Mouse (Mus musculus) embryonic facial prominence, embryonic 12.5 days (tissue): ENCODE results near the gene Cbx8. TPM values are rescaled to one million over a fixed set of nuclear protein-coding genes. Genes with fewer than 3 reads are reported as not detected.

Experiments used
- ATAC-seq: fragments of 200-750 bp; cut with Nextera tagmentation; 2 replicates; pipeline ENCODE4 v1.8.0; 2017; ENCODE audit not compliant: insufficient number of reproducible peaks, insufficient read depth, low FRiP score, low TSS enrichment
- H3K27ac ChIP-seq: fragments of 300-500 bp; sonication (generic); 2 replicates; pipeline ENCODE4 v1.5.1; 2016; ENCODE audit warnings: mild to moderate bottlenecking
- H3K27me3 ChIP-seq: fragments of 300-500 bp; sonication (generic); 2 replicates; pipeline ENCODE4 v1.6.1; 2016; ENCODE audit warnings: mild to moderate bottlenecking, moderate library complexity
- H3K36me3 ChIP-seq: fragments of 300-500 bp; sonication (generic); 2 replicates; pipeline ENCODE4 v1.6.1; 2016; ENCODE audit warnings: mild to moderate bottlenecking
- H3K4me1 ChIP-seq: fragments of 300-500 bp; sonication (generic); 2 replicates; pipeline ENCODE4 v1.6.1; 2016
- H3K4me2 ChIP-seq: fragments of 300-500 bp; sonication (generic); replicated peaks from 2 replicates; pipeline ENCODE4 v1.6.1; 2016; ENCODE audit warnings: mild to moderate bottlenecking, moderate library complexity
- H3K4me3 ChIP-seq: fragments of 300-500 bp; sonication (generic); 2 replicates; pipeline ENCODE4 v1.5.1; 2016; ENCODE audit warnings: mild to moderate bottlenecking
- H3K9ac ChIP-seq: fragments of 300-500 bp; sonication (generic); 2 replicates; pipeline ENCODE4 v1.6.1; 2016; ENCODE audit warnings: mild to moderate bottlenecking, moderate library complexity
- H3K9me3 ChIP-seq: fragments of 300-500 bp; sonication (generic); 2 replicates; pipeline ENCODE4 v1.6.1; 2016; ENCODE audit warnings: mild to moderate bottlenecking, moderate library complexity
- WGBS: fragments of 180-500 bp; shearing (Covaris S2); methylation state at CpG from one replicate; pipeline ENCODE4 v1.1.7; 2016; 5-methylcytosine and 5-hydroxymethylcytosine counted together
- polyA plus RNA-seq: library from polyadenylated mRNA; unstranded; fragments of >200 nt; fragmentation: Nextera tagmentation; extraction: Ambion mirVana; gene quantifications from 2 replicates; pipeline ENCODE4 v1.2.1, GENCODE M21; 2016

Gene Cbx8
- polyA plus RNA-seq, 1 experiment from 2014 or later = 9.4 TPM

GRCm38 (mm10) chr11:119043761-119044550 lies 3.2 kb upstream of the Cbx8 start:
- peak overlapping the region; percentile 77; the same call in 1 of the 2 replicates for H3K27ac ChIP-seq

GRCm38 (mm10) chr11:119043273-119043540 lies 2.4 kb upstream of the Cbx8 start:
- peaks cover 79% of the 10 kb centered on the region for H3K27me3 ChIP-seq
- H3K36me3 ChIP-seq = peaks cover 8% of the 10 kb centered on the region
- no peak for ATAC-seq
- peaks cover 83% of the 10 kb centered on the region for H3K4me1 ChIP-seq
- H3K9ac ChIP-seq = no peak overlapping the region; the same call in 1 of the 2 replicates
- WGBS = 0% methylated on average over 4 of the region's 4 CpGs
- peak overlapping the region; percentile 77 for H3K27ac ChIP-seq
- no peaks in the 10 kb centered on the region for H3K9me3 ChIP-seq
- H3K4me2 ChIP-seq = peak overlapping the region; percentile 94
- H3K4me3 ChIP-seq = peak overlapping the region; percentile 26; the same call in 1 of the 2 replicates

More at GRCm38 (mm10) chr11:119043761-119044550, 3.2 kb upstream of the Cbx8 start:
- H3K4me2 ChIP-seq = peak overlapping the region; percentile 94
- no peak for ATAC-seq
- peaks cover 77% of the 10 kb centered on the region for H3K4me1 ChIP-seq
- H3K36me3 ChIP-seq = peaks cover 3% of the 10 kb centered on the region
- 2% methylated on average over 10 of the region's 10 CpGs for WGBS
- H3K9ac ChIP-seq = no peak overlapping the region
- H3K9me3 ChIP-seq = no peaks in the 10 kb centered on the region
- H3K4me3 ChIP-seq = peak overlapping the region; percentile 14; the same call in 1 of the 2 replicates
- H3K27me3 ChIP-seq = peaks cover 78% of the 10 kb centered on the region

GRCm38 (mm10) chr11:119042466-119043272 lies 1.9 kb upstream of the Cbx8 start:
- H3K9me3 ChIP-seq = no peaks in the 10 kb centered on the region
- WGBS = under 1% methylated on average over 52 of the region's 52 CpGs
- peak overlapping the region; percentile 26 for H3K4me3 ChIP-seq
- H3K36me3 ChIP-seq = peaks cover 8% of the 10 kb centered on the region
- ATAC-seq = no peak
- H3K9ac ChIP-seq = peak overlapping the region; percentile 30; the same call in 1 of the 2 replicates
- H3K4me2 ChIP-seq = peak overlapping the region; percentile 94
- peaks cover 81% of the 10 kb centered on the region for H3K4me1 ChIP-seq
- H3K27ac ChIP-seq = peak overlapping the region; percentile 77
- H3K27me3 ChIP-seq = peaks cover 76% of the 10 kb centered on the region

GRCm38 (mm10) chr11:119041750-119042465 lies 1.1 kb upstream of the Cbx8 start:
- H3K9ac ChIP-seq = peak overlapping the region; percentile 63
- peaks cover 74% of the 10 kb centered on the region for H3K27me3 ChIP-seq
- peaks cover 8% of the 10 kb centered on the region for H3K36me3 ChIP-seq
- no peak for ATAC-seq
- 1% methylated on average over 30 of the region's 31 CpGs for WGBS
- peak overlapping the region; percentile 77; the same call in 1 of the 2 replicates for H3K27ac ChIP-seq
- no peaks in the 10 kb centered on the region for H3K9me3 ChIP-seq
- peak overlapping the region; percentile 74 for H3K4me3 ChIP-seq
- peaks cover 81% of the 10 kb centered on the region for H3K4me1 ChIP-seq
- H3K4me2 ChIP-seq = peak overlapping the region; percentile 94

- Histone ChIP-seq H3K27me3 (peaks cover 72% of the 10 kb centered on the region), H3K4me3 (peak overlapping the region; percentile 74), H3K9ac (peak overlapping the region; percentile 63), H3K4me1 (peaks cover 76% of the 10 kb centered on the region), H3K9me3 (no peaks in the 10 kb centered on the region), H3K36me3 (peaks cover 8% of the 10 kb centered on the region), H3K27ac (peak overlapping the region; percentile 36; the same call in 1 of the 2 replicates), H3K4me2 (peak overlapping the region; percentile 94)
- peak; percentile 48 for ATAC-seq
- WGBS = 1% methylated on average over 31 of the region's 31 CpGs
These were observed 552 bp upstream of the Cbx8 start for GRCm38 (mm10) chr11:119041325-119041716.

- peak overlapping the region; percentile 83 for H3K27ac ChIP-seq
- peaks cover 72% of the 10 kb centered on the region for H3K27me3 ChIP-seq
- peak overlapping the region; percentile 85 for H3K9ac ChIP-seq
- H3K4me1 ChIP-seq = peaks cover 78% of the 10 kb centered on the region
- no peak for ATAC-seq
- H3K4me3 ChIP-seq = peak overlapping the region; percentile 74
- peak overlapping the region; percentile 85 for H3K4me2 ChIP-seq
- H3K36me3 ChIP-seq = peaks cover 8% of the 10 kb centered on the region
- WGBS = 4% methylated on average over 21 of the region's 21 CpGs
- H3K9me3 ChIP-seq = no peaks in the 10 kb centered on the region
These were observed 847 bp downstream of the Cbx8 start for GRCm38 (mm10) chr11:119039732-119040512.

- Histone ChIP-seq H3K4me1 (peaks cover 78% of the 10 kb centered on the region), H3K9ac (peak overlapping the region; percentile 47), H3K27me3 (peaks cover 68% of the 10 kb centered on the region), H3K4me3 (0 out of 2 replicates have a peak overlapping the region, but pooled peaks have one; percentile 74), H3K4me2 (peak overlapping the region; percentile 85), H3K27ac (no peak overlapping the region), H3K36me3 (peaks cover 8% of the 10 kb centered on the region), H3K9me3 (no peaks in the 10 kb centered on the region)
- no peak for ATAC-seq
- 31% methylated on average over 22 of the region's 22 CpGs for WGBS
These were observed 1.9 kb downstream of the Cbx8 start for GRCm38 (mm10) chr11:119038744-119039484.

GRCm38 (mm10) chr11:119037780-119038401 lies 2.9 kb downstream of the Cbx8 start:
- Histone ChIP-seq H3K4me2 (peak overlapping the region; percentile 91), H3K36me3 (peaks cover 8% of the 10 kb centered on the region), H3K4me1 (peaks cover 68% of the 10 kb centered on the region), H3K9ac (no peak overlapping the region), H3K27ac (no peak overlapping the region), H3K9me3 (no peaks in the 10 kb centered on the region), H3K27me3 (peaks cover 60% of the 10 kb centered on the region), H3K4me3 (peak overlapping the region; percentile 47)
- ATAC-seq = no peak
- WGBS = 2% methylated on average over 18 of the region's 18 CpGs

GRCm38 (mm10) chr11:119036934-119037779 lies 3.6 kb downstream of the Cbx8 start:
- ATAC-seq = no peak
- Histone ChIP-seq H3K4me1 (peaks cover 62% of the 10 kb centered on the region), H3K27me3 (peaks cover 54% of the 10 kb centered on the region), H3K4me2 (peak overlapping the region; percentile 91), H3K4me3 (peak overlapping the region; percentile 47), H3K36me3 (peaks cover 8% of the 10 kb centered on the region), H3K27ac (no peak overlapping the region), H3K9me3 (no peaks in the 10 kb centered on the region), H3K9ac (peak overlapping the region; percentile 63)
- under 1% methylated on average over 57 of the region's 57 CpGs for WGBS
